Mouse (Mus musculus) CH12.LX (cell line): Measurements from ENCODE around the gene Msmp. TPM values are rescaled to one million over a fixed set of nuclear protein-coding genes. Genes with fewer than 3 reads are reported as not detected.

ENCODE experiments used
- DNase-seq: peaks from one replicate; pipeline ENCODE4 v3.0.0-alpha.2; 2013; ENCODE audit errors: extremely low read depth
- H3K27ac ChIP-seq: 2 replicates; pipeline ENCODE4 v1.5.1; 2012; ENCODE audit warnings: low read depth, mild to moderate bottlenecking, control low read depth, moderate library complexity; ENCODE audit not compliant: insufficient read depth
- H3K27me3 ChIP-seq: replicated peaks from 2 replicates; pipeline ENCODE3; 2012; ENCODE audit warnings: inconsistent platforms
- H3K36me3 ChIP-seq, 2 experiments: replicated peaks in 1 of 2; 2 replicates each; pipeline versions ENCODE3 to v1.6.1; 2012; ENCODE audit warnings: inconsistent platforms in 1 of 2, low read length in 1 of 2, mild to moderate bottlenecking in 1 of 2, mixed read lengths in 1 of 2, moderate library complexity in 1 of 2; ENCODE audit not compliant: control insufficient read depth in 1 of 2, insufficient read depth in 1 of 2
- H3K4me1 ChIP-seq, 2 experiments: 2 replicates each; pipeline ENCODE4 v1.6.1; 2012; ENCODE audit warnings: inconsistent platforms in 1 of 2, moderate library complexity in 1 of 2; ENCODE audit not compliant: insufficient read depth in 2 of 2, control insufficient read depth in 1 of 2
- H3K4me2 ChIP-seq: 2 replicates; pipeline ENCODE4 v1.6.1; 2012; ENCODE audit warnings: low read depth, mild to moderate bottlenecking, control low read depth; ENCODE audit not compliant: poor library complexity, insufficient read depth, severe bottlenecking
- H3K4me3 ChIP-seq, 3 experiments: fragments of 150-350 bp in 1 of 3; sonication (generic) in 1 of 3; replicated peaks in 1 of 3; 2 replicates each; pipeline versions ENCODE3 to v1.5.1; 2011 to 2012; ENCODE audit warnings: low read depth in 2 of 3, low read length in 2 of 3, mild to moderate bottlenecking in 2 of 3, moderate library complexity in 2 of 3, control low read depth in 1 of 3, improper control_type of control experiment in 1 of 3, inconsistent platforms in 1 of 3, mixed read lengths in 1 of 3; ENCODE audit not compliant: poor library complexity in 1 of 3
- H3K79me2 ChIP-seq: replicated peaks from 2 replicates; pipeline ENCODE4 v1.6.1; 2012; ENCODE audit warnings: mild to moderate bottlenecking, moderate library complexity; ENCODE audit not compliant: control insufficient read depth, poor library complexity, insufficient read depth, severe bottlenecking; ENCODE audit errors: extremely low read depth
- H3K9ac ChIP-seq: 2 replicates; pipeline ENCODE4 v1.6.1; 2012; ENCODE audit warnings: low read depth, mild to moderate bottlenecking, control low read depth, moderate library complexity; ENCODE audit not compliant: insufficient read depth
- H3K9me3 ChIP-seq: replicated peaks from 2 replicates; pipeline ENCODE3; 2012; ENCODE audit warnings: low read length, inconsistent platforms, mixed read lengths
- BHLHE40 ChIP-seq: IDR thresholded peaks from 2 replicates; pipeline ENCODE4 v1.6.1; 2011; ENCODE audit warnings: mild to moderate bottlenecking, low read depth, low read length, improper control_type of control experiment
- E2F4 ChIP-seq: IDR thresholded peaks from 2 replicates; pipeline ENCODE4 v1.6.1; 2011; ENCODE audit warnings: low read depth, low read length, improper control_type of control experiment; ENCODE audit not compliant: insufficient replicate concordance
- GABPA ChIP-seq: IDR thresholded peaks from 2 replicates; pipeline ENCODE4 v1.6.1; 2012; ENCODE audit warnings: low read depth, low read length, improper control_type of control experiment, inconsistent platforms; ENCODE audit not compliant: insufficient replicate concordance
- KAT2A ChIP-seq: IDR thresholded peaks from 2 replicates; pipeline ENCODE4 v1.6.1; 2012; ENCODE audit warnings: low read length, improper control_type of control experiment, inconsistent platforms; ENCODE audit not compliant: insufficient replicate concordance
- MAZ ChIP-seq: IDR thresholded peaks from 2 replicates; pipeline ENCODE4 v1.6.1; 2012; ENCODE audit warnings: low read depth, mild to moderate bottlenecking, inconsistent platforms, low read length, improper control_type of control experiment, moderate library complexity
- MEF2A ChIP-seq: IDR thresholded peaks from 2 replicates; pipeline ENCODE4 v1.6.1; 2014; ENCODE audit warnings: low read depth, mild to moderate bottlenecking, inconsistent platforms, low read length, improper control_type of control experiment, borderline replicate concordance
- MYC ChIP-seq: IDR thresholded peaks from 2 replicates; pipeline ENCODE4 v1.6.1; 2011; ENCODE audit warnings: low read depth, mild to moderate bottlenecking, improper control_type of control experiment, low read length
- NELFE ChIP-seq: IDR thresholded peaks from 2 replicates; pipeline ENCODE4 v1.6.1; 2011; ENCODE audit warnings: low read depth, low read length, improper control_type of control experiment
- NRF1 ChIP-seq: IDR thresholded peaks from 2 replicates; pipeline ENCODE4 v1.6.1; 2014; ENCODE audit warnings: low read depth, mild to moderate bottlenecking, inconsistent platforms, low read length, improper control_type of control experiment, moderate library complexity
- RAD21 ChIP-seq: IDR thresholded peaks from 2 replicates; pipeline ENCODE4 v1.6.1; 2011; ENCODE audit warnings: low read depth, mild to moderate bottlenecking, low read length, improper control_type of control experiment, moderate library complexity
- SIN3A ChIP-seq: IDR thresholded peaks from 2 replicates; pipeline ENCODE4 v1.6.1; 2012; ENCODE audit warnings: low read length, improper control_type of control experiment, inconsistent platforms
- USF1 ChIP-seq: IDR thresholded peaks from 2 replicates; pipeline ENCODE4 v1.6.1; 2014; ENCODE audit warnings: low read depth, mild to moderate bottlenecking, inconsistent platforms, low read length, improper control_type of control experiment
- USF2 ChIP-seq: conservative IDR thresholded peaks from 2 replicates; pipeline ENCODE4 v1.6.1; 2011; ENCODE audit warnings: low read depth, low read length, improper control_type of control experiment
- ZC3H11A ChIP-seq: IDR thresholded peaks from 2 replicates; pipeline ENCODE4 v1.6.1; 2012; ENCODE audit warnings: low read depth, mild to moderate bottlenecking, inconsistent platforms, low read length, improper control_type of control experiment
- ZNF384 ChIP-seq: IDR thresholded peaks from 2 replicates; pipeline ENCODE4 v1.6.1; 2012; ENCODE audit warnings: low read depth, low read length, improper control_type of control experiment, inconsistent platforms
- dilution Hi-C: fragments of 300-500 bp; cut with MboI; formaldehyde crosslinking; loops from 2 replicates; pipeline ENCODE4 v1.14.3; 2020; ENCODE audit warnings: low sequenced_read_pairs; ENCODE audit not compliant: extremely low pct_unique_long_range_greater_than_20kb, extremely low pct_ligation_motif_present
- in situ Hi-C: fragments of 300-500 bp; cut with MboI; formaldehyde crosslinking; loops from 3 replicates; pipeline ENCODE4 v1.14.3; 2019; ENCODE audit warnings: low sequenced_read_pairs, low pct_ligation_motif_present, low pct_unique_long_range_greater_than_20kb, mixed read lengths
- polyA plus RNA-seq: library from polyadenylated mRNA; unstranded; fragments of >175 nt; gene quantifications from 2 replicates; pipeline ENCODE4 v1.2.1, GENCODE M21; 2012; ENCODE audit warnings: low read depth; ENCODE audit not compliant: insufficient read length
- total RNA-seq, 2 experiments: library from RNA; depleted of rRNA; stranded (reverse); fragments of 300-350 nt in 1 of 2; fragments of >200 nt in 1 of 2; gene quantifications; 2 replicates each; pipeline ENCODE4 v1.2.3; 2012 to 2014

Msmp gene
- total and polyA plus RNA-seq, 3 experiments = 0.72 to 5.9 TPM; not detected in 1

DNA sequence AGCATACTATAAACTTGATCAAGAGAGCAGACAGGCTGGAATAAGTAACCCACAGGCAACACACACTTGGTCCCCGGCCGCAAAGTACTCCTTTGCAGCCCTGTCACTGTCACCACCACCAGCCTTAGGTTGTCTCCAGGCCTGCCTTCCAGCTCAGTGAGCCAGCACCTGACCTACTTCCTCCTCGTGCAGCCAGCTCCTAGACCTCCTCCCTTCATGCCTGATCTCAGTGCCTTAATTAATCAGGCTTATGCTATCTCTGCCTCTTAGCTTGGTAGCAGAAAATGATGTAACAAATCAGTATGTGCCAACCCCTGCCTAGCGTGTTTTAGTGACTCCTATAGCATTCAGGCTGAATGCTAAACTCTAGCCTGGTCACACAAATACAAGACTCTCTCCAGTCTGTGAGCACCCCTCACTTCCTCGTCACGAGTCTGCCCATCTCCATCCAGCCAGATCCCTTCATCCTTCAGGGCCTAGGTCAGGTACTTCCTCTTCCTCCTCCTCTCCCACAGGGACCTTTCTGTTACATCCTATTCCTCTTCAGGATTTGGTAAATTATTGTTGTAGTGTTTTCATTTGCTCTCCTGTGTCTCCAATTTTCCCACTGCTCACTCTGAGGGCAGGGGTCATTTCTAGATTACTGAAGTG is 12.8 kb downstream of the Msmp start:
- H3K9me3 ChIP-seq = no peaks in the 10 kb centered on the region
- H3K9ac ChIP-seq = no peak overlapping the region
- peaks cover 56 to 88% of the 10 kb centered on the region in 2 experiments for H3K36me3 ChIP-seq
- H3K79me2 ChIP-seq = no peaks in the 10 kb centered on the region
- in situ Hi-C loops = loop anchor here (25.0 kb wide), 1 partner anchor 559 kb away; the partner anchor contains the start of genes Fancg and Vcp
- dilution Hi-C loops = no loop called here
- peaks cover 2 to 14% of the 10 kb centered on the region in 2 experiments for H3K4me1 ChIP-seq
- no peak for DNase-seq
- no peak overlapping the region for H3K27ac ChIP-seq
- no peak for TF ChIP-seq SIN3A
- H3K27me3 ChIP-seq = no peaks in the 10 kb centered on the region
- H3K4me3 ChIP-seq = no peak overlapping the region
- H3K4me2 ChIP-seq = no peak overlapping the region

DNA sequence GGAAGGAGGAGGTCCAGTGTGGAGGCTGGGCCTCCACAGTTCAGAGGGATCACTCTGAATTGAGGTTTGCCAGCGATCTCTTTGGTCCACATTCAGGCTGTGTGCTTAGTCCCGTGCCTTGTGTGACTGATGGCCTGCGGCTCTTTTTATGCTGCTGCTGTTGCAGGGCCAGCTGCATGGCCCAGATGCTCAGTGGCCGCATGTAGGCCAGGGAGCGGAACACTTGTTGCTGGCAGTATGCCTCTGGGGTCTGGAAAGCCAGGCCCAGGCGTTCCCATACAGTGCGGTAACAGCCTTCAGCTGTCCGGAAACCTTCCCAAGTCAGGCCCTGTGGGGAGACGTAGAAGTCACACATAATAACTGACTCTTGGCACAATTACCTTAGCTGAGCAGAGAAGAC is 17.2 kb downstream of the Msmp start:
- TF ChIP-seq RAD21 (no peak), ZC3H11A (no peak), KAT2A (no peak), GABPA (no peak), ZNF384 (no peak)
- no peak overlapping the region for H3K4me2 ChIP-seq
- no peaks in the 10 kb centered on the region for H3K27me3 ChIP-seq
- DNase-seq = no peak
- in situ Hi-C loops (loop anchor here (25.0 kb wide), 1 partner anchor 555 kb away; the partner anchor contains the start of genes Fancg and Vcp), dilution Hi-C loops (no loop called here)
- no peak overlapping the region for H3K9ac ChIP-seq
- H3K79me2 ChIP-seq = no peaks in the 10 kb centered on the region; the same call in 1 of the 2 replicates
- H3K27ac ChIP-seq = no peak overlapping the region
- no peak overlapping the region for H3K4me3 ChIP-seq
- H3K9me3 ChIP-seq = no peaks in the 10 kb centered on the region
- peaks cover 68 to 86% of the 10 kb centered on the region in 2 experiments for H3K36me3 ChIP-seq
- H3K4me1 ChIP-seq = peaks cover 0 to 17% of the 10 kb centered on the region in 2 experiments; a peak in 3 of 4 replicates

DNA sequence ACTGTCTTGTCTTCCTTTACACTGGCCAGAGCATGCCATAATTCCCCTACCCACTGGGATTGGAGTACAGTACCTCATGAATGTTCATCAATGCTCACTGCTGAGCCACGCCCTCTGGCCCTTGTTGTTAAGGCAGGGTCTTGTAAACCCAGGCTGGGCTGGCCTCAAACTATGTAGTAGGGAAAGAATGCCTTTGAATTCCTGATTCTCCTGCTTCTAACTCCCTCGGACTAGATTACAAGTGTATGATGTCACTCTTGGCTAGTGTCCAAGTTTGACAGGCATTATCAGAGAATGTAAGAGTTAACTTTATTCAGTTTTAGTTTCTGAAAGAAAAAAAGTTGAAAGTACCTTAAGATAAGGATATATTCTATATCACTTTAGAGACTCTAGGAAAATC is 20.1 kb downstream of the Msmp start:
- H3K36me3 ChIP-seq = peaks cover 42 to 57% of the 10 kb centered on the region in 2 experiments
- H3K4me3 ChIP-seq = no peak overlapping the region
- in situ Hi-C loops = loop anchor here (25.0 kb wide), 1 partner anchor 552 kb away; the partner anchor contains the start of genes Fancg and Vcp
- no peaks in the 10 kb centered on the region for H3K9me3 ChIP-seq
- no peak overlapping the region for H3K27ac ChIP-seq
- DNase-seq = no peak
- H3K9ac ChIP-seq = no peak overlapping the region
- H3K4me1 ChIP-seq = peaks cover 3 to 26% of the 10 kb centered on the region in 2 experiments
- no peak overlapping the region for H3K4me2 ChIP-seq
- H3K27me3 ChIP-seq = no peaks in the 10 kb centered on the region
- dilution Hi-C loops = no loop called here
- TF ChIP-seq BHLHE40 (no peak), USF2 (no peak), MYC (no peak), E2F4 (no peak), RAD21 (no peak), NELFE (no peak), MEF2A (no peak), NRF1 (no peak), MAZ (no peak), USF1 (no peak)
- H3K79me2 ChIP-seq = peaks cover 24% of the 10 kb centered on the region
